Mouse (Mus musculus): Measurements from ENCODE around the gene Pa2g4.

Pa2g4 gene

GRCm38 (mm10) chr10:128545570-128545898, 20.3 kb downstream of the Pa2g4 start:
- no peak for TF ChIP-seq GATA4 (IDR thresholded peaks at IDR 0.05; ENCODE audit: insufficient replicate concordance, low read length)

GRCm38 (mm10) chr10:128544674-128545569, 20.9 kb downstream of the Pa2g4 start:
- TF ChIP-seq GATA4 (IDR thresholded peaks at IDR 0.05; ENCODE audit: insufficient replicate concordance, low read length) = no peak

GRCm38 (mm10) chr10:128544151-128544657, 21.6 kb downstream of the Pa2g4 start:
- no peak for TF ChIP-seq GATA4 (IDR thresholded peaks at IDR 0.05; ENCODE audit: insufficient replicate concordance, low read length)

- no peak for TF ChIP-seq GATA4 (IDR thresholded peaks at IDR 0.05; ENCODE audit: insufficient replicate concordance, low read length)
Measured at GRCm38 (mm10) chr10:128543100-128543499, 22.7 kb downstream of the Pa2g4 start.

- no peak for TF ChIP-seq GATA4 (IDR thresholded peaks at IDR 0.05; ENCODE audit: insufficient replicate concordance, low read length)
Measured at GRCm38 (mm10) chr10:128538340-128538870, 27.4 kb downstream of the Pa2g4 start.

- TF ChIP-seq GATA4 (IDR thresholded peaks at IDR 0.05; ENCODE audit: insufficient replicate concordance, low read length) = no peak
Measured at GRCm38 (mm10) chr10:128536266-128536940, 29.4 kb downstream of the Pa2g4 start.

GRCm38 (mm10) chr10:128535624-128536265, 30.0 kb downstream of the Pa2g4 start:
- TF ChIP-seq GATA4 (IDR thresholded peaks at IDR 0.05; ENCODE audit: insufficient replicate concordance, low read length) = no peak

- TF ChIP-seq GATA4 (IDR thresholded peaks at IDR 0.05; ENCODE audit: insufficient replicate concordance, low read length) = no peak
Measured at GRCm38 (mm10) chr10:128535206-128535605, 30.6 kb downstream of the Pa2g4 start.

GRCm38 (mm10) chr10:128526366-128527356, 39.1 kb downstream of the Pa2g4 start:
- TF ChIP-seq GATA4 (IDR thresholded peaks at IDR 0.05; ENCODE audit: insufficient replicate concordance, low read length) = no peak

- TF ChIP-seq GATA4 (IDR thresholded peaks at IDR 0.05; ENCODE audit: insufficient replicate concordance, low read length) = no peak
Measured at GRCm38 (mm10) chr10:128525671-128526308, 40.0 kb downstream of the Pa2g4 start, which contains the start of gene Esyt1. Gene Esyt1, minus strand, starts transcription at chr10:128525871.

GRCm38 (mm10) chr10:128524732-128525662, 40.8 kb downstream of the Pa2g4 start:
- no peak for TF ChIP-seq GATA4 (IDR thresholded peaks at IDR 0.05; ENCODE audit: insufficient replicate concordance, low read length)

- TF ChIP-seq GATA4 (IDR thresholded peaks at IDR 0.05; ENCODE audit: insufficient replicate concordance, low read length) = no peak
Measured at GRCm38 (mm10) chr10:128524111-128524731, 41.6 kb downstream of the Pa2g4 start.
